Mouse (Mus musculus) CH12.LX (cell line): Measurements from ENCODE around the gene Sgpp2. TPM values are rescaled to one million over a fixed set of nuclear protein-coding genes. Genes with fewer than 3 reads are reported as not detected.

Experiments used
- DNase-seq: peaks from one replicate; pipeline ENCODE4 v3.0.0-alpha.2; 2013; ENCODE audit errors: extremely low read depth
- H3K27ac ChIP-seq: 2 replicates; pipeline ENCODE4 v1.5.1; 2012; ENCODE audit warnings: low read depth, mild to moderate bottlenecking, control low read depth, moderate library complexity; ENCODE audit not compliant: insufficient read depth
- H3K27me3 ChIP-seq: replicated peaks from 2 replicates; pipeline ENCODE3; 2012; ENCODE audit warnings: inconsistent platforms
- H3K36me3 ChIP-seq, 2 experiments: replicated peaks in 1 of 2; 2 replicates each; pipeline versions ENCODE3 to v1.6.1; 2012; ENCODE audit warnings: inconsistent platforms in 1 of 2, low read length in 1 of 2, mild to moderate bottlenecking in 1 of 2, mixed read lengths in 1 of 2, moderate library complexity in 1 of 2; ENCODE audit not compliant: control insufficient read depth in 1 of 2, insufficient read depth in 1 of 2
- H3K4me1 ChIP-seq, 2 experiments: 2 replicates each; pipeline ENCODE4 v1.6.1; 2012; ENCODE audit warnings: inconsistent platforms in 1 of 2, moderate library complexity in 1 of 2; ENCODE audit not compliant: insufficient read depth in 2 of 2, control insufficient read depth in 1 of 2
- H3K4me2 ChIP-seq: 2 replicates; pipeline ENCODE4 v1.6.1; 2012; ENCODE audit warnings: low read depth, mild to moderate bottlenecking, control low read depth; ENCODE audit not compliant: poor library complexity, insufficient read depth, severe bottlenecking
- H3K4me3 ChIP-seq, 3 experiments: fragments of 150-350 bp in 1 of 3; sonication (generic) in 1 of 3; replicated peaks in 1 of 3; 2 replicates each; pipeline versions ENCODE3 to v1.5.1; 2011 to 2012; ENCODE audit warnings: low read depth in 2 of 3, low read length in 2 of 3, mild to moderate bottlenecking in 2 of 3, moderate library complexity in 2 of 3, control low read depth in 1 of 3, improper control_type of control experiment in 1 of 3, inconsistent platforms in 1 of 3, mixed read lengths in 1 of 3; ENCODE audit not compliant: poor library complexity in 1 of 3
- H3K79me2 ChIP-seq: replicated peaks from 2 replicates; pipeline ENCODE4 v1.6.1; 2012; ENCODE audit warnings: mild to moderate bottlenecking, moderate library complexity; ENCODE audit not compliant: control insufficient read depth, poor library complexity, insufficient read depth, severe bottlenecking; ENCODE audit errors: extremely low read depth
- H3K9ac ChIP-seq: 2 replicates; pipeline ENCODE4 v1.6.1; 2012; ENCODE audit warnings: low read depth, mild to moderate bottlenecking, control low read depth, moderate library complexity; ENCODE audit not compliant: insufficient read depth
- H3K9me3 ChIP-seq: replicated peaks from 2 replicates; pipeline ENCODE3; 2012; ENCODE audit warnings: low read length, inconsistent platforms, mixed read lengths
- BHLHE40 ChIP-seq: IDR thresholded peaks from 2 replicates; pipeline ENCODE4 v1.6.1; 2011; ENCODE audit warnings: mild to moderate bottlenecking, low read depth, low read length, improper control_type of control experiment
- CHD2 ChIP-seq: IDR thresholded peaks from 2 replicates; pipeline ENCODE4 v1.6.1; 2011; ENCODE audit warnings: low read length, improper control_type of control experiment
- CTCF ChIP-seq, 2 experiments: IDR thresholded peaks in 1 of 2; conservative IDR thresholded peaks in 1 of 2; 2 replicates each; pipeline ENCODE4 v1.5.1; 2011 to 2012; ENCODE audit warnings: low read depth in 2 of 2, low read length in 2 of 2, improper control_type of control experiment in 1 of 2, inconsistent platforms in 1 of 2, mild to moderate bottlenecking in 1 of 2, moderate library complexity in 1 of 2
- E2F4 ChIP-seq: IDR thresholded peaks from 2 replicates; pipeline ENCODE4 v1.6.1; 2011; ENCODE audit warnings: low read depth, low read length, improper control_type of control experiment; ENCODE audit not compliant: insufficient replicate concordance
- ELF1 ChIP-seq: IDR thresholded peaks from 2 replicates; pipeline ENCODE4 v1.6.1; 2014; ENCODE audit warnings: low read depth, mild to moderate bottlenecking, inconsistent platforms, low read length, improper control_type of control experiment
- HCFC1 ChIP-seq: IDR thresholded peaks from 2 replicates; pipeline ENCODE4 v1.6.1; 2012; ENCODE audit warnings: low read depth, mild to moderate bottlenecking, inconsistent platforms, low read length, improper control_type of control experiment
- IRF4 ChIP-seq: IDR thresholded peaks from 2 replicates; pipeline ENCODE4 v1.6.1; 2014; ENCODE audit warnings: low read depth, mild to moderate bottlenecking, inconsistent platforms, low read length, improper control_type of control experiment
- MXI1 ChIP-seq: IDR thresholded peaks from 2 replicates; pipeline ENCODE4 v1.6.1; 2011; ENCODE audit warnings: mild to moderate bottlenecking, low read depth, low read length, improper control_type of control experiment
- NRF1 ChIP-seq: IDR thresholded peaks from 2 replicates; pipeline ENCODE4 v1.6.1; 2014; ENCODE audit warnings: low read depth, mild to moderate bottlenecking, inconsistent platforms, low read length, improper control_type of control experiment, moderate library complexity
- POLR2AphosphoS2 ChIP-seq: IDR thresholded peaks from 2 replicates; pipeline ENCODE4 v1.6.1; 2011; ENCODE audit warnings: low read depth, low read length, improper control_type of control experiment
- RAD21 ChIP-seq: IDR thresholded peaks from 2 replicates; pipeline ENCODE4 v1.6.1; 2011; ENCODE audit warnings: low read depth, mild to moderate bottlenecking, low read length, improper control_type of control experiment, moderate library complexity
- ZMIZ1 ChIP-seq: IDR thresholded peaks from 2 replicates; pipeline ENCODE4 v1.6.1; 2012; ENCODE audit warnings: low read depth, mild to moderate bottlenecking, inconsistent platforms, low read length, improper control_type of control experiment
- ZNF384 ChIP-seq: IDR thresholded peaks from 2 replicates; pipeline ENCODE4 v1.6.1; 2012; ENCODE audit warnings: low read depth, low read length, improper control_type of control experiment, inconsistent platforms
- dilution Hi-C: fragments of 300-500 bp; cut with MboI; formaldehyde crosslinking; loops from 2 replicates; pipeline ENCODE4 v1.14.3; 2020; ENCODE audit warnings: low sequenced_read_pairs; ENCODE audit not compliant: extremely low pct_unique_long_range_greater_than_20kb, extremely low pct_ligation_motif_present
- in situ Hi-C: fragments of 300-500 bp; cut with MboI; formaldehyde crosslinking; loops from 3 replicates; pipeline ENCODE4 v1.14.3; 2019; ENCODE audit warnings: low sequenced_read_pairs, low pct_ligation_motif_present, low pct_unique_long_range_greater_than_20kb, mixed read lengths
- polyA plus RNA-seq: library from polyadenylated mRNA; unstranded; fragments of >175 nt; gene quantifications from 2 replicates; pipeline ENCODE4 v1.2.1, GENCODE M21; 2012; ENCODE audit warnings: low read depth; ENCODE audit not compliant: insufficient read length
- total RNA-seq, 2 experiments: library from RNA; depleted of rRNA; stranded (reverse); fragments of 300-350 nt in 1 of 2; fragments of >200 nt in 1 of 2; gene quantifications; 2 replicates each; pipeline ENCODE4 v1.2.3; 2012 to 2014

The Sgpp2 gene
- total and polyA plus RNA-seq, 3 experiments: 0.16 to 0.87 (median 0.59) TPM

DNA sequence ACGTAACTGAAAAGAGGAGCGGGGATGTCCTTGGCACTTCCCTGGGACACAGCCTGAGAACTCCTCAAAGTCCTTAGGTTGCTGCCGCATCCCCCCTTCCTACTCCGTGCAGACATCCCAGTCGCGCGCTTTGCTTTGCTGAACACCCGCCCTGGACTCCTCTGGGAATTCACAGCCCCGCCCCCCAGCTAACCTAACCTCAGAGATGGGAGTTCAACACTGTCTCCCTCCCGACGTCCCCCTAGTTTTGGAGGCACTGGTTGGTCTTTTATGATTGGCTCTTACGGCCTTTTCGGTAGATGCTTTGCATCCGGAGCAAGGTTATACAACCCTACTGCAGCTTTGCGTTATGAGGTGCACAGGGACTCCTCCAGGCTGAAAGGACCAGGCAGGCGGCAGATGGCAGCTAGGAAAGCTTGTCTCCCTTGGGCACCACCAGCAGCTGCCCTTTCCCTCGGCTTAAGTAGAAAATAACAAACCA is 756 bp downstream of the Sgpp2 start:
- H3K9ac ChIP-seq: no peak overlapping the region
- no peak overlapping the region for H3K27ac ChIP-seq
- H3K79me2 ChIP-seq: no peaks in the 10 kb centered on the region
- dilution Hi-C loops: no loop called here
- H3K4me1 ChIP-seq: peaks cover 2 to 9% of the 10 kb centered on the region in 2 experiments; a peak in 1 of 4 replicates
- H3K9me3 ChIP-seq: peaks cover 7% of the 10 kb centered on the region
- no peak overlapping the region for H3K4me2 ChIP-seq
- no peaks in the 10 kb centered on the region for H3K36me3 ChIP-seq
- in situ Hi-C loops: no loop called here
- no peak overlapping the region for H3K4me3 ChIP-seq
- TF ChIP-seq NRF1 (no peak), BHLHE40 (no peak), ZNF384 (no peak), IRF4 (no peak), ZMIZ1 (no peak)
- no peaks in the 10 kb centered on the region for H3K27me3 ChIP-seq
- no peak for DNase-seq

DNA sequence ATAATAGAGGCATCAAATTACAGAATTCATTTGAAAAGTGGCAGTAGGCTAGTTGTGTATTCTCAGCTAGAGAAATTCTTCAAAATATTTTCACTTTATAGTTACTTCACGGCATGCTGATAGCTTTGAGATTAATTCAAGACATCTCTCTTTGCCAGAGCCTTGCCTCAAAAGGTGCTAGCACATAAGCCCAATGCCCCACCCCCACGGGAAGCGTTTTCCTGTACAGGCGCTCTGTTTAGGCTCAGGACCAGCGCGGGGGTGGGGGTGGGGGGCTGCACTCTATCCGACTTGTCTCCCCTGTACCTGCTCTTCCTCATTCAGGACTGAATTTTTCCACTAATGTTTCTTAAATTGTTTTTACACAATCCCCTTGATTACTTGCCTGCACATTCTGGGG is 1.3 kb downstream of the Sgpp2 start:
- Histone ChIP-seq H3K27me3 (no peaks in the 10 kb centered on the region), H3K4me2 (no peak overlapping the region), H3K4me3 (no peak overlapping the region), H3K79me2 (no peaks in the 10 kb centered on the region), H3K9me3 (peaks cover 7% of the 10 kb centered on the region), H3K27ac (no peak overlapping the region), H3K9ac (no peak overlapping the region)
- DNase-seq: no peak
- in situ Hi-C loops: no loop called here
- dilution Hi-C loops: no loop called here
- TF ChIP-seq CHD2: no peak
- no peak for TF ChIP-seq CTCF (conservative IDR thresholded peaks at IDR 0.05 in 1 of 2, IDR thresholded peaks at IDR 0.05 in 1 of 2; ENCODE audit: low read depth in 2 of 2, low read length in 2 of 2)
- no peak for TF ChIP-seq HCFC1
- TF ChIP-seq POLR2AphosphoS2: no peak
- TF ChIP-seq, all 38 proteins: peak for 0
- no peaks in the 10 kb centered on the region for H3K36me3 ChIP-seq
- H3K4me1 ChIP-seq: peaks cover 2 to 8% of the 10 kb centered on the region in 2 experiments; a peak in 1 of 4 replicates

DNA sequence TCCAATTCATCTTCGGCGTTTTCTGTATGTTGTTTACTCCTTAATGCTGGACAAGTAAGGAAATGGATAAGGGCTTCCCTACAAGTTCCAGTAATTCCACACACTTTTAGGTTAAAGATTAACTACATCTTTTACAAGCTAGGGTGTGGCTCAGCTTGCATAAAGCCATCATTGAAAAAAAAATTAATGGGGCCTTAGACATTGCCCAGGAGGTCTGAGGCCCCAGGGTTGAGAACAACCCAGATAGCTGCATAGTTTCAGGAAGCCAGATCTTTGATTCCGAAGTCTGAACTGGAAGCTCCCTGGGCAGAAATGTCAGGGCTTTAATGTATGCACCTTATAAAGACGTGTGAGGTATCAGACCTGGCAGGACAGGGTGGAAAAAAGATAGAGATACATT is 2.8 kb downstream of the Sgpp2 start:
- Histone ChIP-seq H3K27ac (no peak overlapping the region), H3K9me3 (peaks cover 7% of the 10 kb centered on the region), H3K36me3 (no peaks in the 10 kb centered on the region), H3K4me3 (no peak overlapping the region), H3K27me3 (no peaks in the 10 kb centered on the region), H3K79me2 (no peaks in the 10 kb centered on the region), H3K9ac (no peak overlapping the region), H3K4me2 (no peak overlapping the region), H3K4me1 (no peaks in the 10 kb centered on the region; a peak in 1 of 4 replicates)
- dilution Hi-C loops (no loop called here), in situ Hi-C loops (no loop called here)
- TF ChIP-seq MXI1 (no peak), E2F4 (no peak), ELF1 (no peak), RAD21 (no peak), POLR2AphosphoS2 (no peak)
- DNase-seq: no peak
